Mouse (Mus musculus): ENCODE results near the gene Efna4.

Gene Efna4

GRCm38 (mm10) chr3:89337721-89338578 is at the start of gene Efna4:
Gene Efna4 (minus strand): TSS chr3:89338028.
- in situ Hi-C loops (cut with MboI) = no loop called here

DNA sequence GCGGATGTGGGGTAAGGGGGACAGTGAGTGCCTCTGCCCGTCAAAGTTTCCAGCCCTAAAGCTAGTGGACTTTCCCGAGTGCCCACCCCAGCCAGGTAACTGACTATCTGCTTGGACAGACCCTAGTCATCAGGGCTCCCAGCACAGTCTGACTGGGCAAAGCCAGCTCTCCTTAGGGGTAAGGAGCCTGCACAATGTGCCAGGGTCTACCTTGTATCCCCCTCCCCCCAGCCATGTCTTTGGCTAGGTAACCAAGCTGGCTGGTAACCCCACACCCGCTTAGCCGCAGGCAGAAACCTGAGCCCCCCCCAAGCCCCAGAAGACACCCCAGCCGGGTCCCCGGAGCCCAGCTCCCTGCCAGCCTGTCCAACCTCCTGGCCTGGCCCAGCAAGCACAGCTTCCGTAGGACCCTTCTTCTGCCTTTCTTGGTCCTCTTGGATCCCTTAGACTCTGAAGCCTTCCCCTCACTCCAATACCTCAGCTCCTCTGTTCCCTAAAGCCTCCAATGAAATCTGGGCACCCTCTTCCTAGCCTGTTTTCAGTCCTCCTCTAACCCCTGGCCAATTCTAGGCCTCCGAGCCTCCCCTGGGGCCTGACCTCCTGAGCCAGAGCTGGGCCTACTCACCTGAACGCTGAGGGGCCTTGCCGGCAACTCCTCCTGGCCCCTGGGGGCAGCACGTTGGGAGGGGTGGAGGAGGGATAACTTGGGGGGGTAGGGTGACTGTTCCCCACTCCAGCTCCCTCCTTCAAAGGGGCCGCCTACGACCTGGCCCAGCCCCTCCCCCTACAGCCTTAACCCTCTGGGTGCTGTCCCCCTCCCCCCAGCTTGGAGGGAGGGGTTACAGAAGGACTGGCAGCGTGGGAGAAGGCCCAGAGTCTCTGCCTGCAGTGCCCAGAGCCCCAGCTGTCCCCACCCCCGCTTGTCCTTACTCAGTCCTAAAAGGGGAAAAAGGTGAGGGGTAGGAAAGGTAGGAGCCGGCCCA is 48.9 kb upstream of the Efna4 start:
- in situ Hi-C loops (cut with MboI) = no loop called here

DNA sequence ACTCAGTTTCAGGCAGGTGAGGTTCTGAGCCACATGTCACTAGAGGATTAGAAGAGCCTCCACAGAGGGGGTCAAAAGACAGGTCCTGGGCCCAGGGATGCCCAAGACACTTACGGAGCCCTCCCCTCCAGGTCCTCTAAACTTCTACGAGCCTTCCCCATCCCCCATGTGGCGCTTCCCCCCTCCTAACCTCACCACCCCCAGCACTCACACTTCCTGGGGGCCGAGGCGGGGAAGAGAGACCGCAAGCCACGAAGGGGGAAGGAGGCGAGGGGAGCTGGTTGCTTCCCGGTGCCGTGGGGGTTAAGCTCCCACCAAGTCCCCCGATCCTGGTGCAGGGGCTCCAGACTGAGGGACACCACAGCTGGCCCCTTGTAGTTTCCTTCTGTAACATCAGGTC is 47.6 kb upstream of the Efna4 start:
- in situ Hi-C loops (cut with MboI) = no loop called here

GRCm38 (mm10) chr3:89384331-89385076 is 46.7 kb upstream of the Efna4 start:
- in situ Hi-C loops (cut with MboI) = no loop called here

- in situ Hi-C loops (cut with MboI) = no loop called here
These were observed 45.9 kb upstream of the Efna4 start for GRCm38 (mm10) chr3:89383651-89384255.

DNA sequence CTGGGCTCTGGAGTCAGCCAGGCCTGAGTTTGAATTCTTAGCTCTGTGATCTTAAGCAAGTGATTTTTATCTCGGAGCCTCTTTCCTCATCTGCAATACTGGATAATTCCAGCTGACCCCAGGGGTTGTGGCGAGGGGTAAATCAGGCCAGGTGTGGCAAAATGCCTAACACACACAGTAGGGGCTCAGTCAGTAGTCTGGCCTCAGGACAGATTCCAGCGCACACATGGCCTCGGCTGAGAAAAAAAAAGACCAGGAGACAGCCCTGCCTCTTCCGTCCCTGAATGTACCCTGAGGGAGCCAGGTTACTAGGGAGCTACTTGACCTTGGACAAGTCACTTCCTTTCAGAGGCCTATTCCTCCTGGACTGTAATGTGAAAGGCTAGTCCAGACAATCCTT is 45.1 kb upstream of the Efna4 start:
- in situ Hi-C loops (cut with MboI) = no loop called here

- in situ Hi-C loops (cut with MboI) = no loop called here
These were observed 44.4 kb upstream of the Efna4 start for GRCm38 (mm10) chr3:89382033-89382882.

DNA sequence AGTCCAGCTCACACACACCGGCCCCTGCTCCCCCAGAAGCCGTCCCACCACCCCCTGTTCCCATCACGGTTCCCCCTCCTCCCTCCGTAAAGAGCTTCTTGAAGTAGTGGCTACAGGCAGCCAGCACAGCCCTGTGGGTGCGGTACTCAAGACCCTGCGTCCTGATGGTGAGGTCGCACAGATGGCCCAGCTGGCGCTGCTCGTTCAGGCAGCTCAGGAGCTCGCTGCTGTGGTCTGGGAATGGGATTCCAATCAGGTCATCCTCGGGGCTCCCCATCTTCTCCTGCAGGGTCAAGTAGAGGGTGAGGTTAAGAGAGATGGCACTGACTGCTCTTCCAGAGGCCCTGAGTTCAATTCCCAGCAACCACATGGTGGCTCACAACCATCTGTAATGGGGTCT is 43.4 kb upstream of the Efna4 start:
- in situ Hi-C loops (cut with MboI) = no loop called here

GRCm38 (mm10) chr3:89380711-89381110 is 42.9 kb upstream of the Efna4 start:
- in situ Hi-C loops (cut with MboI) = no loop called here

- in situ Hi-C loops (cut with MboI) = no loop called here
These were observed 42.5 kb upstream of the Efna4 start for GRCm38 (mm10) chr3:89380291-89380690.

- in situ Hi-C loops (cut with MboI) = no loop called here
These were observed 41.7 kb upstream of the Efna4 start for GRCm38 (mm10) chr3:89379388-89380131.

- in situ Hi-C loops (cut with MboI) = no loop called here
These were observed 40.7 kb upstream of the Efna4 start for GRCm38 (mm10) chr3:89378394-89379067.

- in situ Hi-C loops (cut with MboI) = no loop called here
These were observed 40.0 kb upstream of the Efna4 start for GRCm38 (mm10) chr3:89377831-89378230.

DNA sequence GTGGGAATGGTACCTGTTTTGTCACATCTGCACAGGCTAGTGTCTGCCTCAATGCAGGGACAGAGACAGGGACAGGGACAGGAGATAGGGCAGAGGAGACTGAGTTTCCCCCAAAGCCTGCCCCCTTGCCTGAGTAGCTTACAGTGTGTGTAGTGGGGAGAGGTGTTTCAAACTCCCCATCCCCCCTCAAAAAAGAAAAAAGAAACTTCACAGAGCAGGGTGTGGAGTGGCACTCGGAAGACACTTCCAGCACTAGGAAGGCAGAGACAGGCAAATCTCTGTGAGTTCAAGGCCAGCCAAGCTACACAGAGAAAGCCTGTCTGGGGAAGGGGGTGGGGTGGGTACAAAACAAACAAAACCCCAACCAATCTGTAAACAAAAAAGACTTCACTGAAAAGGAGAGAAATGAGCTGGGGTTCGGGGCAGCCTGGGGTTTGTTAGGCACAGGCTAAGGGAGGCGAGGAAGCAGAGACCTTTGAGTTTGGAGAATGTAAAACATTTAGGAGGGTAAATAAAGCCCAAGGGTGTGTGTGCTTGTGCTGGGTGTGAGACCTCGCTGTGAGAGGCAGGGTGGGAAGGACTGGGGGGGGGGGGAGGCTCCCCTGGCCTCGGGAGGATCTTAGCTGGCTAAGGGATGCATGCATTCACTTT is 35.9 kb upstream of the Efna4 start:
- in situ Hi-C loops (cut with MboI) = no loop called here

DNA sequence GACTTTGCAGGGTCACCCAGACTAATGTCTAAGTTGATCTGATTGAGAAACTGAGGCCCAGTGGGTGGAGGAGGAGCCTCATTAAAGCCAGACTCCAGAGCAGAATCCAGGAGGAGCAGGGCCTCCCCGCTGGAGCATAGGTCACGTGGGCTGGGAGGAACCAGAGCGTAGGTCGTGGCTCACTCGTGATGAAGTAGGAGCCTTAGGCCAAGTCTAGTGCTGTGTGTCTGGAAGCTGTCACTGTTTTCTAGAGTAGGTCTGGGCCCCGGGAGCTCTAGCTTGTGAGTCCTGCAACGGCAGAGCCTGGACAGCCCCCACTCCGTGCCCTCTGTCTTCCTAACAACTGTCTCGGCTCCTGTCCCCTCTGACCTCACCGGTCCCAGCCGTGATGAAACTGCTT is 29.5 kb upstream of the Efna4 start:
- in situ Hi-C loops (cut with MboI) = no loop called here

DNA sequence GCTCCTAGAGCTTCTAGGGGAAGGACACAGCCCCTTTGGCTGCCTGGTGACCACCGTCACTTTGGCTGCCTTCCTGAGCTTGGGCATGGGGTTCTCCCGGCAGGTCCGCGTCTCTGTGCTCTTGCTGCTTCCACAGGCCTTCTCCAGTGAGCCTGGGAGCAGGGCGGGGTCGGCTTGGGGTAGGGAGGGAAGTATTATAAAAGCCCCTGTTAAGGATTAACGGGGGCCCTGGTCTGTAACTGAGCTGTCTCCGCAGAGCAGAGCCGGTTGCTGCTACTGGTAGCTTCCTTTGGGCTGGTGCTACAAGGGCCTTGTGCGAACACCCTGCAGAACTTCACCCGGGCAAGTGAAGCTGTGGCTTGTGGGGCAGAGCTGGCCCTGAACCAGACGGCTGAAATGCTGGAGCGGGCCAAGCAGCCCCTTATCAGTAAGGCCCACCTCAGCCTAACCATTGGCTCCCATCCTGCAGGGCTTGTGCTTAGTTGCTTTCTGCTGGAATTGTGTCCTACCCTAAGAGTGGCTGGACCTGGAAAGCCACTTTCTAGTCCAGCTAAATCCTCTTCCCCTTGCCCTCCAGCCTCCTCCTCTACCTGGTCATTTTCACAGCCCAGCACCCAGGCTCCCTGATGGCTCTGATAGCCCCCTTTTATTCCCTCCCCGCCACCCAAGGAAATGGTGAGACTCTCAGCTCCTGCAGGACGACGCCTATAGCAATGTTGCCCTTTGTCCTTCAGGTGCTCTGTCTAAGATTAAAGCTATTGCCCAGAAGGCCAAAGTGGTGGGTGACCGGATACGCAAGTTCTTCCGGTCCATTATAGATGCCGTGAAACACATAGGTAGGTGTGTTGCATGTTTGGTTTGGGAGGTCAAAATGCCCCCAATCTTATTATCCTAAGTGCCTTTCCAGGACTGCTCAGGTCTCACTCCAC is 27.9 kb upstream of the Efna4 start:
- in situ Hi-C loops (cut with MboI) = no loop called here

DNA sequence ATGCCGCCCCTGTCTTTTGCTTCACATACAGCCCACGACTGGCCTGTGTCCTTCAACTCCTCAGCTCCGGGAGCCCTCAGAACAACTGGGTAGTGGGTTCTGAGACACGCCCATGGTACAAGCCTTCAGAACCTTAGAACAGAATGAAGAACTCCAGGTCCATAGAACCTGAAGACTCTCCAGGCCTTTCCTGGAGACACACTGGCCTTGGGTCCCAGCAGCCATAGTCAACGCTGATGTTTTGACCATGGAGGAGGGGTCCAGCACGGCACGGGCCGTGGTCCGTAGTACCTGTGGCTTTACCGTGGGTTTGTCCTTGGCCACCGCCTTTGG is 27.3 kb upstream of the Efna4 start, which contains the start of gene Dcst1:
Dcst1 (minus strand) TSS at position 101 of the 333 bp plus-strand sequence.
- in situ Hi-C loops (cut with MboI) = no loop called here

- in situ Hi-C loops (cut with MboI) = no loop called here
These were observed 26.8 kb upstream of the Efna4 start for GRCm38 (mm10) chr3:89364631-89365030.

Data from mature B cell (primary cell).